Mouse (Mus musculus) ES-E14 (cell line): ENCODE measurements around the gene Igtp. TPM values are rescaled to one million over a fixed set of nuclear protein-coding genes. Genes with fewer than 3 reads are reported as not detected.
"Not testable (repeated sequence)": the region's sequence is repeated elsewhere in the genome, so short reads cannot be mapped to it uniquely, and the experiment has no call there.

ENCODE experiments used
- DNase-seq: peaks from one replicate; pipeline ENCODE4 v3.0.0-alpha.2; 2013; ENCODE audit warnings: low read depth, low spot score
- H3K27ac ChIP-seq: 2 replicates; pipeline ENCODE4 v1.5.1; 2012; ENCODE audit warnings: low read depth, mild to moderate bottlenecking, low read length, moderate library complexity, mixed read lengths; ENCODE audit not compliant: poor library complexity, insufficient read depth, severe bottlenecking
- H3K36me3 ChIP-seq: 2 replicates; pipeline ENCODE4 v1.6.1; 2012; ENCODE audit warnings: mild to moderate bottlenecking, low read length, moderate library complexity, mixed read lengths; ENCODE audit not compliant: control insufficient read depth, poor library complexity, insufficient read depth, severe bottlenecking
- H3K4me1 ChIP-seq, 2 experiments: fragments of 150-350 bp in 1 of 2; sonication (generic) in 1 of 2; 2 replicates each; pipeline ENCODE4 v1.6.1; 2012; ENCODE audit warnings: low read length in 2 of 2, mild to moderate bottlenecking in 1 of 2, mixed read lengths in 1 of 2; ENCODE audit not compliant: control insufficient read depth in 2 of 2, insufficient read depth in 2 of 2, poor library complexity in 1 of 2
- H3K4me3 ChIP-seq, 2 experiments: fragments of 150-350 bp in 1 of 2; sonication (generic) in 1 of 2; 2 replicates each; pipeline ENCODE4 v1.5.1; 2012; ENCODE audit warnings: low read length in 2 of 2, low read depth in 1 of 2, mild to moderate bottlenecking in 1 of 2, mixed read lengths in 1 of 2; ENCODE audit not compliant: insufficient read depth in 1 of 2, poor library complexity in 1 of 2, severe bottlenecking in 1 of 2
- H3K9ac ChIP-seq: 2 replicates; pipeline ENCODE4 v1.6.1; 2012; ENCODE audit warnings: low read depth, mild to moderate bottlenecking, low read length, mixed read lengths; ENCODE audit not compliant: poor library complexity, insufficient read depth, severe bottlenecking
- H3K9me3 ChIP-seq: fragments of 150-350 bp; sonication (generic); 2 replicates; pipeline ENCODE4 v1.6.1; 2012; ENCODE audit warnings: low read depth, mild to moderate bottlenecking, low read length; ENCODE audit not compliant: control insufficient read depth, insufficient read depth
- CHD2 ChIP-seq: IDR thresholded peaks from 2 replicates; pipeline ENCODE4 v1.6.1; 2014; ENCODE audit warnings: mild to moderate bottlenecking, low read depth, low read length, inconsistent platforms
- HCFC1 ChIP-seq: IDR thresholded peaks from 2 replicates; pipeline ENCODE4 v1.6.1; 2012; ENCODE audit warnings: low read length, inconsistent platforms, borderline replicate concordance; ENCODE audit not compliant: insufficient read depth
- MAFK ChIP-seq: IDR thresholded peaks from 2 replicates; pipeline ENCODE4 v1.6.1; 2014; ENCODE audit warnings: mild to moderate bottlenecking, low read depth, low read length, inconsistent platforms; ENCODE audit not compliant: insufficient read depth
- ZC3H11A ChIP-seq: IDR thresholded peaks from 2 replicates; pipeline ENCODE4 v1.6.1; 2012; ENCODE audit warnings: low read depth, mild to moderate bottlenecking, inconsistent platforms, low read length, borderline replicate concordance
- ZNF384 ChIP-seq: IDR thresholded peaks from 2 replicates; pipeline ENCODE4 v1.6.1; 2012; ENCODE audit warnings: low read depth, low read length, inconsistent platforms
- in situ Hi-C, 2 experiments: fragments of 600-800 bp; cut with MboI; formaldehyde crosslinking; loops; one replicate each; pipeline ENCODE4 v1.15.1; 2025; ENCODE audit warnings: low sequenced_read_pairs in 2 of 2, inconsistent platforms in 1 of 2; ENCODE audit not compliant: unreplicated experiment in 2 of 2
- total RNA-seq: library from RNA; depleted of rRNA; stranded (reverse); fragments of 300-350 nt; gene quantifications from 2 replicates; pipeline ENCODE4 v1.2.3, GENCODE M21; 2012; rRNA removed

The Igtp gene
- total RNA-seq, result 2.5 and 4.4 TPM in 2 replicates

GRCm38 (mm10) chr11:58199229-58200037, at the start of gene Igtp, which contains the start of gene Irgm2:
Igtp (plus strand) TSS chr11:58199556.
Irgm2 (plus strand) TSS chr11:58199618.
- H3K9ac ChIP-seq, H3K4me1 ChIP-seq, DNase-seq, H3K36me3 ChIP-seq, H3K9me3 ChIP-seq, H3K27ac ChIP-seq, in situ Hi-C loops: not testable (repeated sequence)
- peak within 1 kb of the TSS; percentile 35 to 56 for H3K4me3 ChIP-seq

DNA sequence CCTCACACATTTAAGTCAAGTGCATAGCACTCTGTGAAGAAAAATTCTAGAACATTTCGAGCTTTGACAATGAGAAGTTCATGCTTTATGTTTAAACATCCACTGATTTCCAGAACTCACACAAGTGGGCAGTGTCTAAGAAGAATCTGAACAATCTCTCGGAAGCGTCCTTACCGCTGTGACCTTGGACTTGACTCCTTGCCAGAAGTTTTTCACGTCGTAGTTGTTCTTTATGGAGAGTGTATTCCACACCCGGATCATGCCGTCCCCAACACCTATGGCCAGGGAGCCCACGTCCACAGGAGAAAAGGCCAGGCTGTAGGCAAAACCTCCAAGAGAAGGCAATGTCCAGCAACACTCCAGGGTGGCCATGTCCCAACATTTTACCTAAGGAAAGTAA, 43.9 kb upstream of the Igtp start:
- TF ChIP-seq MAFK, result no peak
- no peak for TF ChIP-seq CHD2
- TF ChIP-seq HCFC1, result no peak
- TF ChIP-seq ZNF384, result no peak
- no peak for TF ChIP-seq ZC3H11A
- no peaks in the 10 kb centered on the region for H3K4me1 ChIP-seq
- no peaks in the 10 kb centered on the region for H3K9me3 ChIP-seq
- H3K4me3 ChIP-seq, result no peak overlapping the region
- in situ Hi-C loops, result no loop called here
- DNase-seq, result no peak
- no peak overlapping the region for H3K27ac ChIP-seq
- H3K36me3 ChIP-seq, result peaks cover 34% of the 10 kb centered on the region
- no peak overlapping the region for H3K9ac ChIP-seq

DNA sequence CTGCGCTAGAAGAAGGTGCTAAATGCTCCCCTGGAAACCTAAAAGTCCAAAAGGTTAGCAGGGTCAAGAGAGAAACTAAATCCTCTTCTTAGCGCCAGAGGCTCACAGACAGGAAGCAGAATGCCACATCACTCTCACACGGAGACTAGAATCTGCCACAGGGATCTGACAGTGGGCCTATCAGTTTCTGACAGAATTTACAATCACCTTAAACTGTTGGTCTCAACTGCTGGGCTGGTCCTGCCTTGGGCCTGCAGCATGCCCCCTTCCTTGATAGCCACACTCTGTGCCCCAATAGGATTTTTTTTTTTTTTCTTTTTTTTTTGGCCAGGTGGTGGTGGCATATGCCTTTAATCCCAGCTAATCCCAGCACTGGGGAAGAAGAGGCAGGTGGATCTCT, 42.5 kb upstream of the Igtp start:
- Histone ChIP-seq H3K27ac (no peak overlapping the region), H3K4me1 (no peaks in the 10 kb centered on the region), H3K36me3 (peaks cover 33% of the 10 kb centered on the region), H3K9ac (no peak overlapping the region), H3K4me3 (no peak overlapping the region), H3K9me3 (no peaks in the 10 kb centered on the region)
- no peak for TF ChIP-seq ZC3H11A
- TF ChIP-seq MAFK, result no peak
- no peak for TF ChIP-seq ZNF384
- no peak for TF ChIP-seq CHD2
- no peak for TF ChIP-seq HCFC1
- no peak for DNase-seq
- in situ Hi-C loops, result no loop called here

GRCm38 (mm10) chr11:58165072-58165471, 34.3 kb upstream of the Igtp start:
- Histone ChIP-seq H3K27ac (no peak overlapping the region), H3K9ac (no peak overlapping the region), H3K4me3 (no peak overlapping the region), H3K36me3 (peaks cover 25% of the 10 kb centered on the region), H3K4me1 (0 out of 4 replicates have a peak, but pooled peaks cover 0 to 3% of the 10 kb centered on the region in 2 experiments), H3K9me3 (no peaks in the 10 kb centered on the region)
- DNase-seq, result peak; percentile 44
- TF ChIP-seq ZC3H11A (peak; percentile 8; the same call in 1 of the 2 replicates), CHD2 (no peak)
- in situ Hi-C loops, result no loop called here

- H3K4me3 ChIP-seq, result peak overlapping the region; percentile 97 to 100
- DNase-seq, result no peak
- H3K27ac ChIP-seq, result 0 out of 2 replicates have a peak overlapping the region, but pooled peaks have one; percentile 72
- H3K36me3 ChIP-seq, result peaks cover 18% of the 10 kb centered on the region
- in situ Hi-C loops, result no loop called here
- TF ChIP-seq ZNF384, result no peak
- TF ChIP-seq HCFC1, result no peak
- TF ChIP-seq ZC3H11A, result no peak
- TF ChIP-seq MAFK, result no peak
- TF ChIP-seq CHD2, result no peak
- 0 out of 4 replicates have a peak, but pooled peaks cover 2 to 3% of the 10 kb centered on the region in 2 experiments for H3K4me1 ChIP-seq
- H3K9ac ChIP-seq, result peak overlapping the region; percentile 100
- no peaks in the 10 kb centered on the region for H3K9me3 ChIP-seq
Observed at GRCm38 (mm10) chr11:58167822-58168166, 31.6 kb upstream of the Igtp start.
